Mouse (Mus musculus): ENCODE measurements around the gene Ovch2.
"Not testable (repeated sequence)": the region's sequence is repeated elsewhere in the genome, so short reads cannot be mapped to it uniquely, and the experiment has no call there.

The Ovch2 gene

GRCm38 (mm10) chr7:107801108-107801507, at the start of gene Ovch2:
Gene Ovch2, minus strand, starts transcription at chr7:107801208.
- DNase-seq (ENCODE audit: low spot score) = no peak

GRCm38 (mm10) chr7:107847390-107847789, 46.4 kb upstream of the Ovch2 start, which contains the start of gene Olfr470:
Gene Olfr470, minus strand, starts transcription at chr7:107847490.
- not testable (repeated sequence) for DNase-seq (ENCODE audit: low spot score)

- no peak for DNase-seq (ENCODE audit: low spot score)
Measured at GRCm38 (mm10) chr7:107841719-107842118, 40.7 kb upstream of the Ovch2 start.

GRCm38 (mm10) chr7:107825441-107825840, 24.4 kb upstream of the Ovch2 start, which contains the start of gene Olfr469:
Gene Olfr469, minus strand, starts transcription at chr7:107825541.
- not testable (repeated sequence) for DNase-seq (ENCODE audit: low spot score)

GRCm38 (mm10) chr7:107823867-107824266, 22.9 kb upstream of the Ovch2 start:
- not testable (repeated sequence) for DNase-seq (ENCODE audit: low spot score)

GRCm38 (mm10) chr7:107819442-107819841, 18.4 kb upstream of the Ovch2 start:
- DNase-seq (ENCODE audit: low spot score) = no peak

GRCm38 (mm10) chr7:107811963-107812362, 11.0 kb upstream of the Ovch2 start, which contains the start of gene Olfr467:
Gene Olfr467, plus strand, starts transcription at chr7:107812263.
- no peak for DNase-seq (ENCODE audit: low spot score)

- DNase-seq (ENCODE audit: low spot score) = no peak
Measured at GRCm38 (mm10) chr7:107802138-107802537, 1.1 kb upstream of the Ovch2 start.

- no peak for DNase-seq (ENCODE audit: low spot score)
Measured at GRCm38 (mm10) chr7:107796500-107796899, 4.5 kb downstream of the Ovch2 start.

- DNase-seq (ENCODE audit: low spot score) = no peak
Measured at GRCm38 (mm10) chr7:107787977-107788620, 12.9 kb downstream of the Ovch2 start.

- no peak for DNase-seq (ENCODE audit: low spot score)
Measured at GRCm38 (mm10) chr7:107779611-107780010, 21.4 kb downstream of the Ovch2 start.

- DNase-seq (ENCODE audit: low spot score) = no peak
Measured at GRCm38 (mm10) chr7:107778216-107778615, 22.8 kb downstream of the Ovch2 start.

GRCm38 (mm10) chr7:107770812-107771211, 30.2 kb downstream of the Ovch2 start:
- DNase-seq (ENCODE audit: low spot score) = no peak

- DNase-seq (ENCODE audit: low spot score) = no peak
Measured at GRCm38 (mm10) chr7:107757308-107758151, 43.5 kb downstream of the Ovch2 start, which contains the start of gene Cyb5r2. Gene Cyb5r2, minus strand, starts transcription at chr7:107758032.

- no peak for DNase-seq (ENCODE audit: low spot score)
Measured at GRCm38 (mm10) chr7:107756748-107757147, 44.3 kb downstream of the Ovch2 start.

- no peak for DNase-seq (ENCODE audit: low spot score)
Measured at GRCm38 (mm10) chr7:107755905-107756304, 45.1 kb downstream of the Ovch2 start.

- DNase-seq (ENCODE audit: low spot score) = no peak
Measured at GRCm38 (mm10) chr7:107752031-107752520, 48.9 kb downstream of the Ovch2 start.

GRCm38 (mm10) chr7:107749721-107750120, 51.3 kb downstream of the Ovch2 start:
- DNase-seq (ENCODE audit: low spot score) = no peak

GRCm38 (mm10) chr7:107749270-107749669, 51.7 kb downstream of the Ovch2 start:
- no peak for DNase-seq (ENCODE audit: low spot score)

- DNase-seq (ENCODE audit: low spot score) = peak; percentile 27
Measured at GRCm38 (mm10) chr7:107747954-107748353, 53.1 kb downstream of the Ovch2 start.

GRCm38 (mm10) chr7:107747476-107747875, 53.5 kb downstream of the Ovch2 start:
- DNase-seq (ENCODE audit: low spot score) = no peak

GRCm38 (mm10) chr7:107746036-107746435, 55.0 kb downstream of the Ovch2 start:
- no peak for DNase-seq (ENCODE audit: low spot score)

- no peak for DNase-seq (ENCODE audit: low spot score)
Measured at GRCm38 (mm10) chr7:107745111-107745510, 55.9 kb downstream of the Ovch2 start.

Data from ovary, postnatal 10 days (tissue).